Mouse (Mus musculus): ENCODE measurements around the gene Trappc6a. TPM values are rescaled to one million over a fixed set of nuclear protein-coding genes. Genes with fewer than 3 reads are reported as not detected.

Gene Trappc6a
- total RNA-seq (2021): 10 to 100 TPM; 18.2 to 19.5 TPM

DNA sequence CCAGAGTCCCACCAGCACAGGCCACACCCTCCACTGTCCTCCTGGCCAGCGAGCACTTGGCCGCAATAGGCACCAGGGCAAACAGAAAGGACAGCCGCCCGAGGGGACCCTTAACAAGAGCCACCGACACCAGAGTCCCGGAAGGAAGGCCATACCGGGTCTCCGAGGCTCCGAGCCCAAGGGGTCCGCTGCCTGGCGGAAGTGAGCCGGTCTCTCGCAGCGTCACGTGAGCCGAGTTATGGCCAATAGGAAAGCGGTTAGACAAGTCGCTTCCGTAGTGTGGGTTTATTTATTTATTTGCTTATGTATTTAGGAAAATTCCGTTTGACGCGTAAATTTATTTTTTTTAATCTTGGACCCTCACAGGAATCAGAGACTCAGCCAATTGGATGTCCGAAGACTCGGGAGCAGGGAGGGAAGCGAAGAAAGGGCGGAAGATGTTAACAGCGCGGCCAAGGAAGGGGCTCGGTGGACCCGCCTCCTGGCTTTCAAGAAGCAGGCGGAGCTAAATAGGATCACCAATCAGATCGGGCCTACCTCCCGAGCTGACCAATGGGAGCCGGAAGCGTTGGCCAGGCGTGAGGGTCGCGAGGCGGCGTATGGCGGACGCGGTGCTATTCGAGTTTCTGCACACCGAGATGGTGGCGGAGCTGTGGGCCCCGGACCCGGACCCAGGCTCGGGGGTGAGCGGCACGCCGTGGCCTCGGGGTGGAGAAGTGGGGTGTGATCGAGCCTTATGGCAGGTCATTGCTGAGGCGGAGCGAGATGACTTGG, at the start of gene Trappc6a, which contains the start of gene Bloc1s3:
Trappc6a (plus strand) TSS at position 246 of the 774 bp plus-strand sequence.
Bloc1s3 (minus strand) TSS at position 218 of the 774 bp plus-strand sequence.
- intact Hi-C loops (cut with DNase I): loop anchor here (5.0 kb wide), 2 partner anchors 51 to 54 kb away; partner anchors contain the start of genes Mark4 and Ppp1r37
- peak; percentile 92 to 95 for DNase-seq (ENCODE audit: low spot score in 2 of 2)

DNA sequence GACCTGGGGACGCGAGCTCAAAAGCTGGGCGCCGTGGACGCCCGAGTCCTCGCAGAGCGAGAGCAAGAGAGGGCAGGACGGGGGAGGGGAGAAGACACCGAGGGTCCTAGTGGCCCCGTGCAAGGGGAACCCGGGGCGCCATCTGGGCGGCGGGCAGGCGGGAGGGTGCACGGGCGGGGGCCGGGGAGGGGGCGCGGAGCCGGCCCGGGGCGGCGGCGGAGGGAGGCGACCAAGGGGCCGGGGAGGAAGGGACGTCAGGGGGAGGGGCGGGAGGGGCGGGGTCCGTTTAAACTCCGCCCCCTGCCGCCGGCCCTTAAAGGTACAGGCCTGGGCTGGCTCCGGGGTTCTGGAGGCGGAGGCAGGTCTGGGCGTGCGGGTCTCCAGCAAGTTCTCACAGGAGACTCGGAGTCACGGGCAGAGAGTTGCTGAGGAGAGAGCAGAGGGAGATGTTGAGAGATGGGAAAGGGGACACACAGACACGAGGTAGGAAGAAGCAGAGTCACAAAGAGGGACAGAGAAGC, 49.5 kb upstream of the Trappc6a start, which contains the start of gene Mark4:
Mark4 (minus strand) TSS at position 231 of the 521 bp plus-strand sequence.
- intact Hi-C loops (cut with DNase I): loop anchor here (5.0 kb wide), 1 partner anchor 49 kb away; the partner anchor contains the start of genes Bloc1s3 and Trappc6a
- DNase-seq (ENCODE audit: low spot score in 2 of 2): peak; percentile 63 to 77

GRCm38 (mm10) chr7:19459144-19459870, 48.9 kb upstream of the Trappc6a start:
- no peak for DNase-seq (ENCODE audit: low spot score in 2 of 2)
- intact Hi-C loops (cut with DNase I): loop anchor here (5.0 kb wide), 1 partner anchor 48 kb away; the partner anchor contains the start of genes Bloc1s3 and Trappc6a

- no peak for DNase-seq (ENCODE audit: low spot score in 2 of 2)
- intact Hi-C loops (cut with DNase I): no loop called here
Observed at GRCm38 (mm10) chr7:19460500-19460899, 47.7 kb upstream of the Trappc6a start.

- intact Hi-C loops (cut with DNase I): no loop called here
Observed at GRCm38 (mm10) chr7:19461488-19461887, 46.7 kb upstream of the Trappc6a start.

DNA sequence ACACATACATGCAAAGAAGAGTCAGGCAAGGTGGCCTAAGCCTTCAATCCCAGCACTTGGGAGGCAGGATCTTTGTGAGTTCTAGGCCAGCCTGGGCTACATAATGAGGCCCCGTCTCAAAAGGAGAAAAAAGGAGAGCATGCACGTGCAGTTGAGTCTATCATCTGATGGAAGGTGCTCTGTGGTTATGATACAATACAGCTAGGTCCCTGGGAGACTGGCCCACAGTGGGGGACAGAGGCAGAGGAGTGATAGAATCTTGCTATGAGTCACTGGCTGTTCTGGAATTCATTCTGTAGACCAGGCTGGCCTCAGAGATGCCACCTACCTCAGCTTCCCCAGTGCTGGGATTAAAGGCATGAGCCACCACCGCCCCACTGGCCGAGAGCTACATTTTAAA, 45.8 kb upstream of the Trappc6a start:
- DNase-seq (ENCODE audit: low spot score in 2 of 2): no peak
- intact Hi-C loops (cut with DNase I): no loop called here

More at GRCm38 (mm10) chr7:19461488-19461887, 46.7 kb upstream of the Trappc6a start:
- peak; percentile 52 to 70 for DNase-seq (ENCODE audit: low spot score in 2 of 2)

GRCm38 (mm10) chr7:19462884-19463381, 45.3 kb upstream of the Trappc6a start, which contains the start of gene Exoc3l2:
Gene Exoc3l2, plus strand, starts transcription at chr7:19463331.
- intact Hi-C loops (cut with DNase I): no loop called here
- DNase-seq (ENCODE audit: low spot score in 2 of 2): no peak

DNA sequence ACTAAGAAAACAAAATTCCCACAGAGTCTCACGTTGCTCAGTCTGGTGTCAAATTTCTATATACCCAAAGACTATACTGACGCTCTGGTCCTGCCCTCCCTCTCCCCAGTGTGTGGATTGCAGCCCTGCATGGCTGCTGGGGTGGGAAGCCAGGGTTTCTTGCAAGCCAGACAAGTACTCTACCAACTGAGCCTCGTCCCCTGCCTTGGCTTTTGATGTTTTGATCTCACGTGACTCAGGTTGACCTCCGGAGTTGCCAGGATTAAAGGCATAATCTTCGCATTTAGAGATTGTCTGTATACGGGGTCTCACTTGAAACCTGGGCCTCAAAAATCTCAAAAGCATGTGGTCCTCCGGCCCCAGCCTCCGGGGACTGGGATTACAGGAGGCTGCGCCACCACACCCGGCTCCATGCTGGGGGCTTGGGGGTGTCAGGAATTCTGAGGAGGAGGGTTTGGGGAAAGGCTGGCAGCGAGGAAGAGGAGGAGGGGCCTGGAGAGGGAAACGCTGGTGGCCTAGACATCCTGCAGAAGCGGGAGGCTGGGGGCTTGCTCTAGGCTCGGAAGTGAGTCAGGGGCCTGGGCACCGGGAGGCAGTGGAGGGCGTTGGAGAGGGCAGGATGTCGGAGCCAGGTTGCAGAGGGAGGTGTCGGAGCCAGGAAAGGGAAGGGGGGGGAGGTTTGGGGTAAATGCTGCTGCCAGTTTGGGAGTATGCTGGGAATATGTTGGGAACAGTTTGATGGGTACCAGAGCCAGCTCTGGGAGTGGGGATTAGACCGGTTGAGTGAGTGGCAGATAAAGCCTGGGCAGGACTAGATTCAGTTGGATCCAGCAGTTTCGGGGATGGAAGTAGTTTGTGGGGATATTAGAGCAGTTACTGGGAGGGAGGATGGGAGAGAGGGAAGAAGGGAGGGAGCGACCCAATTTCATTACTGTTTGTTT, 43.6 kb upstream of the Trappc6a start:
- intact Hi-C loops (cut with DNase I): no loop called here
- DNase-seq (ENCODE audit: low spot score in 2 of 2): no peak

DNA sequence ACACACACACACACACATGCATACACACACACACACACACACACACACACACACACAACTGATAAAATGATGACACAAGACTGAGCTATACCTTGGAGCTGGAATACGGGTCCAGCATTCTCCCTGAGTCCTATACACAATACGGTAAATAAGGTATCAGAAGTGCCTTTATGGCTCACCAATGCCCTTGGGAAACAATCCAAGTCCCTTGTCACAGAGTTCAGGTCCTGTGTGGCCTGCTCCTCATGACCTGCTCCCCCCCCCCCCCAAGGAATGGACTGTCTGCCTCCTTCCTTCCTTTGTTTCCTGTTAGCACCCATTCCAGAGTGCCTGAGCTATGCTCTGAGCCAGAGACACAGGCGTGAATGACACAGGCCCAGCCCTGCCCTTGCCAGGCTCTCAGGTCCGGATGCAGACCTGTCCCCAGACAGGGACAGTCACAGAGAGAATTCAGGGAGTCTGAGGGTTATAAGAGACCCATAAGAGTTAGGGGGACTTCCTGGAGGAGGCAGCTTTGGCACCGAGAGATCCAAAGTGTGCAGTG, 41.5 kb upstream of the Trappc6a start:
- DNase-seq (ENCODE audit: low spot score in 2 of 2): no peak
- intact Hi-C loops (cut with DNase I): no loop called here

GRCm38 (mm10) chr7:19467638-19468037, 40.6 kb upstream of the Trappc6a start:
- no peak for DNase-seq (ENCODE audit: low spot score in 2 of 2)
- intact Hi-C loops (cut with DNase I): no loop called here

DNA sequence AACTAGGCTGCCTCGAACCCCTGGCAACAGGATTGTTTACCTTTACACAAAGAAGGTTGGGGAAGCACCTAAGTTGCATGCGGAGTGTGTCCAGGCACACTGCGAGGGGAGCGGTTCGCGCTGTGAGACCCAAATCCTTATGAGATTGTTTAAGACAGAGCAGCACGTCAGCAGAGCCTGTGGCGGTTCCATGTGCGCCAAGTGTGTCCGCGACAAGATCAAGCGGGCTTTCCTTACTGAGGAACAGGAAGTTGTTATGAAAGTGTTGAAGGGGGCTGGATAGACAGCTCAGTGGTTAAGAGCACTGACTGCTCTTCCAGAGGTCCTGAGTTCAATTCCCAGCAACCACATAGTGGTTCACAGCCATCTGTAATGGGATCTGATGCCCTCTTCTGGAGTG, 39.9 kb upstream of the Trappc6a start:
- intact Hi-C loops (cut with DNase I): no loop called here
- DNase-seq (ENCODE audit: low spot score in 2 of 2): no peak

GRCm38 (mm10) chr7:19469404-19469803, 38.8 kb upstream of the Trappc6a start:
- intact Hi-C loops (cut with DNase I): no loop called here
- DNase-seq (ENCODE audit: low spot score in 2 of 2): no peak

GRCm38 (mm10) chr7:19470308-19470707, 37.9 kb upstream of the Trappc6a start:
- intact Hi-C loops (cut with DNase I): no loop called here
- no peak for DNase-seq (ENCODE audit: low spot score in 2 of 2)

- intact Hi-C loops (cut with DNase I): no loop called here
- no peak for DNase-seq (ENCODE audit: low spot score in 2 of 2)
Observed at GRCm38 (mm10) chr7:19472403-19472802, 35.8 kb upstream of the Trappc6a start.

GRCm38 (mm10) chr7:19473875-19474443, 34.2 kb upstream of the Trappc6a start:
- DNase-seq (ENCODE audit: low spot score in 2 of 2): peak; percentile 81 to 88
- intact Hi-C loops (cut with DNase I): no loop called here

GRCm38 (mm10) chr7:19477084-19477483, 31.1 kb upstream of the Trappc6a start:
- DNase-seq (ENCODE audit: low spot score in 2 of 2): no peak
- intact Hi-C loops (cut with DNase I): no loop called here

- no peak for DNase-seq (ENCODE audit: low spot score in 2 of 2)
- intact Hi-C loops (cut with DNase I): no loop called here
Observed at GRCm38 (mm10) chr7:19477624-19478384, 30.4 kb upstream of the Trappc6a start.

DNA sequence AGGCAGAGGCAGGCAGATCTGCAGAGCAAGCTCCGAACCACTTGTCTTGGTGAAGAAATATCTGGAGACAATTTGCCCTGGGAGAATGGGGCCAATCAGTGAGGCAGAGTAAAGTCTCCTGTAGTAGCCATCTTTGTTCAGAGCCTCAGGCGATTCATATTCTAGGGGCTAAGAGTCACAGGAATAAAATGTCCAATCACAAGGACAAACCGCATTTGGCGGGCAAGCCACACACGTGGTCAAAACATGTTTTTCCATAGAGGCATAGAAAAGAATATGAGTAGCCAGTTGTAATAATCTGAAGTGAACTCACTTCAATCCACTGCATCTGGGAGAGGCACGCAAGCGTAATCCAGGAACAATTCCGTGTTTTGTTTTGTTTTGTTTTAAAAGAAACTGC, 24.9 kb upstream of the Trappc6a start:
- DNase-seq (ENCODE audit: low spot score in 2 of 2): no peak
- intact Hi-C loops (cut with DNase I): no loop called here
